In genomic region chr1:72854337-72855237, GRCm38 (mm10) we compare ENCODE assay signal across 7 mouse cellular contexts. TPM values are rescaled to one million over a fixed set of nuclear protein-coding genes. Genes with fewer than 3 reads are reported as not detected.
DNase-seq lines count a peak whose midpoint lies in the region; ATAC-seq and TF ChIP-seq lines count a peak whose summit lies in the region.

No protein-coding gene starts in this region.

- no peaks in the 10 kb centered on the region for H3K4me1 ChIP-seq in lung, adult 2 months (ENCODE audit: control insufficient read depth, insufficient read depth, low read length)
- H3K4me1 ChIP-seq in cortical plate, adult 2 months (ENCODE audit: control insufficient read depth, insufficient read depth, low read length), result no peaks in the 10 kb centered on the region
- peaks cover 16% of the 10 kb centered on the region for H3K4me1 ChIP-seq in hindbrain, embryonic 12.5 days
- no peaks in the 10 kb centered on the region for H3K4me1 ChIP-seq in lung, postnatal 0 days (ENCODE audit: insufficient read depth, low read depth, low read length)

- 0 out of 2 replicates have a peak overlapping the region, but pooled peaks have one; percentile 2 for H3K9ac ChIP-seq in hindbrain, embryonic 12.5 days
- H3K9ac ChIP-seq in lung, postnatal 0 days (replicated peaks; ENCODE audit: low read depth), result no peak overlapping the region

- H3K27ac ChIP-seq in cortical plate, adult 2 months (ENCODE audit: insufficient read depth, low read length), result no peak overlapping the region
- H3K27ac ChIP-seq in hindbrain, embryonic 12.5 days, result peak overlapping the region; percentile 5; the same call in 1 of the 2 replicates
- no peak overlapping the region for H3K27ac ChIP-seq in lung, postnatal 0 days (ENCODE audit: low read length)

- in situ Hi-C loops in Patski (cut with MboI; ENCODE audit: low pct_unique_long_range_greater_than_20kb), result loop anchor here (5.0 kb wide), 1 partner anchor 137 kb away; no protein-coding TSS in a partner anchor

- H3K4me3 ChIP-seq in lung, adult 2 months (replicated peaks; ENCODE audit: extremely low read depth, low read depth, low read length), result no peak overlapping the region
- H3K4me3 ChIP-seq in cortical plate, adult 2 months (ENCODE audit: insufficient read depth, low read length), result no peak overlapping the region
- no peak overlapping the region for H3K4me3 ChIP-seq in hindbrain, embryonic 12.5 days
- no peak overlapping the region for H3K4me3 ChIP-seq in lung, postnatal 0 days (ENCODE audit: low read depth, low read length)

- H3K9me3 ChIP-seq in hindbrain, embryonic 12.5 days (replicated peaks), result no peaks in the 10 kb centered on the region
- no peaks in the 10 kb centered on the region for H3K9me3 ChIP-seq in lung, postnatal 0 days (ENCODE audit: low read length)

- TF ChIP-seq EP300 in lung, postnatal 0 days (IDR thresholded peaks at IDR 0.05), result no peak

- 48% methylated on average over 10 of the region's 10 CpGs for WGBS in lung, adult 2 months
- 55% methylated on average over 10 of the region's 10 CpGs for WGBS in hindbrain, embryonic 12.5 days
- 41% methylated on average over 10 of the region's 10 CpGs for WGBS in lung, postnatal 0 days

- peak; percentile 92 for TF ChIP-seq CTCF in lung, adult 2 months (IDR thresholded peaks at IDR 0.05; ENCODE audit: insufficient read depth, low read length)
- TF ChIP-seq CTCF in Patski (IDR thresholded peaks at IDR 0.05), result no peak
- peak; percentile 98 for TF ChIP-seq CTCF in cortical plate, adult 2 months (IDR thresholded peaks at IDR 0.05; ENCODE audit: extremely low read depth, insufficient read depth, low read length)
- peak; percentile 98 for TF ChIP-seq CTCF in lung, postnatal 0 days (IDR thresholded peaks at IDR 0.05)

- CTCF ChIA-PET in Patski (lab: Charles Lee), result interaction anchor here (0.7 to 10.1 kb wide), 14 partner anchors 10 to 971 kb away, joined by 3 to 118 read pairs (median 4); no protein-coding TSS in a partner anchor

- no peak for TF ChIP-seq POLR2A in lung, adult 2 months (IDR thresholded peaks at IDR 0.05; ENCODE audit: borderline replicate concordance, extremely low read depth, low read depth, low read length)
- no peak for TF ChIP-seq POLR2A in cortical plate, adult 2 months (IDR thresholded peaks at IDR 0.05; ENCODE audit: extremely low read depth, insufficient read depth, low read length)

- H3K4me2 ChIP-seq in hindbrain, embryonic 12.5 days (replicated peaks), result no peak overlapping the region
- H3K4me2 ChIP-seq in lung, postnatal 0 days (replicated peaks; ENCODE audit: low read depth, low read length), result no peak overlapping the region

- ATAC-seq in Patski, result peak; percentile 61
- 0 out of 2 replicates have a peak, but pooled peaks have one; percentile 27 for ATAC-seq in hindbrain, embryonic 12.5 days (ENCODE audit: low FRiP score)
- 0 out of 2 replicates have a peak, but pooled peaks have one; percentile 18 for ATAC-seq in lung, postnatal 0 days

- no peak for DNase-seq in lung, adult 2 months
- no peak for DNase-seq in lung, adult 18-20 months
- DNase-seq in Patski (ENCODE audit: low read depth, low spot score), result no peak
- DNase-seq in lung, postnatal 0 days (ENCODE audit: low spot score), result peak; percentile 68
- DNase-seq in splenic B cell, adult 2 months (ENCODE audit: low read depth, low spot score), result peak; percentile 49

- H3K27me3 ChIP-seq in Patski, result no peaks in the 10 kb centered on the region
- no peaks in the 10 kb centered on the region for H3K27me3 ChIP-seq in hindbrain, embryonic 12.5 days
- no peaks in the 10 kb centered on the region for H3K27me3 ChIP-seq in lung, postnatal 0 days (replicated peaks; ENCODE audit: insufficient read depth, low read length)
- H3K27me3 ChIP-seq in splenic B cell, adult 2 months (ENCODE audit: control insufficient read depth, insufficient read depth, low read length, poor library complexity, severe bottlenecking), result no peaks in the 10 kb centered on the region

- POLR2A ChIA-PET in Patski (lab: Charles Lee), result interaction anchor here (0.5 to 2.2 kb wide), 9 partner anchors 9 to 249 kb away, joined by 3 to 9 read pairs (median 4); no protein-coding TSS in a partner anchor

- peaks cover 32% of the 10 kb centered on the region for H3K36me3 ChIP-seq in hindbrain, embryonic 12.5 days
- H3K36me3 ChIP-seq in lung, postnatal 0 days (ENCODE audit: insufficient read depth, low read length), result no peaks in the 10 kb centered on the region; the same call in 1 of the 2 replicates
- H3K36me3 ChIP-seq in splenic B cell, adult 2 months (ENCODE audit: control insufficient read depth, insufficient read depth, low read length, poor library complexity, severe bottlenecking), result no peaks in the 10 kb centered on the region

RNA-seq across cellular contexts. Expression of gene Igfbp5, which starts 20.1 kb away (rescaled TPM):
- polyA plus RNA-seq in lung, adult 2 months (2012; rRNA removed), result 91.2 and 118 TPM in 2 replicates
- 40.8 TPM for polyA plus RNA-seq in Patski (2021)
- 60.2 and 64.2 TPM in 2 replicates for polyA plus RNA-seq in cortical plate, adult 2 months (2012; rRNA removed)
- 69.6 and 99.7 TPM in 2 replicates for polyA plus RNA-seq in hindbrain, embryonic 12.5 days (2016; fragmentation: Nextera tagmentation; extraction: Ambion mirVana)
- 30.7 and 32.6 TPM in 2 replicates for polyA plus RNA-seq in lung, postnatal 0 days (2015; fragmentation: Nextera tagmentation; extraction: Ambion mirVana)

RNA-seq across cellular contexts. Expression of gene Igfbp2, which starts 30.3 kb away (rescaled TPM):
- polyA plus RNA-seq in lung, adult 2 months (2012; rRNA removed), result 308 and 450 TPM in 2 replicates
- 1,427 TPM for polyA plus RNA-seq in Patski (2021)
- 63.0 and 76.3 TPM in 2 replicates for polyA plus RNA-seq in cortical plate, adult 2 months (2012; rRNA removed)
- polyA plus RNA-seq in hindbrain, embryonic 12.5 days (2016; fragmentation: Nextera tagmentation; extraction: Ambion mirVana), result 548 and 549 TPM in 2 replicates
- 51.4 and 58.5 TPM in 2 replicates for polyA plus RNA-seq in lung, postnatal 0 days (2015; fragmentation: Nextera tagmentation; extraction: Ambion mirVana)

Comparison
In these comparisons a context has a peak if more than half of its experiments do, and no peak if none do; other contexts are left out.
1. DNase-seq: peak in lung, postnatal 0 days (single experiment) and splenic B cell, adult 2 months (single experiment); none in lung, adult 2 months (single experiment), lung, adult 18-20 months (0 of 2) and Patski (single experiment).
2. Peak in every context shown above with its lines, with median percentiles within 50 percentile points of each other: ATAC-seq.